Mouse (Mus musculus): ENCODE data around the gene Acbd5. TPM values are rescaled to one million over a fixed set of nuclear protein-coding genes. Genes with fewer than 3 reads are reported as not detected.

Acbd5 gene
- 5.7 and 7.3 TPM in 2 replicates for polyA plus RNA-seq (2012)

- TF ChIP-seq GATA1 (IDR thresholded peaks at IDR 0.05; ENCODE audit: low read length) = no peak
Measured at GRCm38 (mm10) chr2:23067552-23068369, at the start of gene Acbd5. Gene Acbd5 (plus strand): TSS chr2:23068167.

GRCm38 (mm10) chr2:23019170-23019569 is 48.8 kb upstream of the Acbd5 start:
- no peak for TF ChIP-seq GATA1 (IDR thresholded peaks at IDR 0.05; ENCODE audit: low read length)

GRCm38 (mm10) chr2:23021320-23021719 is 46.6 kb upstream of the Acbd5 start:
- TF ChIP-seq GATA1 (IDR thresholded peaks at IDR 0.05; ENCODE audit: low read length) = no peak

- no peak for TF ChIP-seq GATA1 (IDR thresholded peaks at IDR 0.05; ENCODE audit: low read length)
Measured at GRCm38 (mm10) chr2:23021721-23022120, 46.2 kb upstream of the Acbd5 start.

- TF ChIP-seq GATA1 (IDR thresholded peaks at IDR 0.05; ENCODE audit: low read length) = no peak
Measured at GRCm38 (mm10) chr2:23023023-23023422, 44.9 kb upstream of the Acbd5 start.

- no peak for TF ChIP-seq GATA1 (IDR thresholded peaks at IDR 0.05; ENCODE audit: low read length)
Measured at GRCm38 (mm10) chr2:23023714-23024282, 44.2 kb upstream of the Acbd5 start.

GRCm38 (mm10) chr2:23026379-23026778 is 41.6 kb upstream of the Acbd5 start:
- no peak for TF ChIP-seq GATA1 (IDR thresholded peaks at IDR 0.05; ENCODE audit: low read length)

GRCm38 (mm10) chr2:23028826-23029225 is 39.1 kb upstream of the Acbd5 start:
- TF ChIP-seq GATA1 (IDR thresholded peaks at IDR 0.05; ENCODE audit: low read length) = no peak

- no peak for TF ChIP-seq GATA1 (IDR thresholded peaks at IDR 0.05; ENCODE audit: low read length)
Measured at GRCm38 (mm10) chr2:23030631-23031030, 37.3 kb upstream of the Acbd5 start.

GRCm38 (mm10) chr2:23034692-23035435 is 33.1 kb upstream of the Acbd5 start:
- no peak for TF ChIP-seq GATA1 (IDR thresholded peaks at IDR 0.05; ENCODE audit: low read length)

- TF ChIP-seq GATA1 (IDR thresholded peaks at IDR 0.05; ENCODE audit: low read length) = no peak
Measured at GRCm38 (mm10) chr2:23035467-23035866, 32.5 kb upstream of the Acbd5 start.

- no peak for TF ChIP-seq GATA1 (IDR thresholded peaks at IDR 0.05; ENCODE audit: low read length)
Measured at GRCm38 (mm10) chr2:23039082-23040000, 28.6 kb upstream of the Acbd5 start.

- peak; percentile 18 for TF ChIP-seq GATA1 (IDR thresholded peaks at IDR 0.05; ENCODE audit: low read length)
Measured at GRCm38 (mm10) chr2:23040001-23040646, 27.8 kb upstream of the Acbd5 start, which contains the start of gene Abi1. Gene Abi1 (minus strand): TSS chr2:23040241.

GRCm38 (mm10) chr2:23041457-23041856 is 26.5 kb upstream of the Acbd5 start:
- no peak for TF ChIP-seq GATA1 (IDR thresholded peaks at IDR 0.05; ENCODE audit: low read length)

- no peak for TF ChIP-seq GATA1 (IDR thresholded peaks at IDR 0.05; ENCODE audit: low read length)
Measured at GRCm38 (mm10) chr2:23042189-23042588, 25.8 kb upstream of the Acbd5 start.
